21 mouse cellular contexts compared by ENCODE assay signal in the genomic region with DNA sequence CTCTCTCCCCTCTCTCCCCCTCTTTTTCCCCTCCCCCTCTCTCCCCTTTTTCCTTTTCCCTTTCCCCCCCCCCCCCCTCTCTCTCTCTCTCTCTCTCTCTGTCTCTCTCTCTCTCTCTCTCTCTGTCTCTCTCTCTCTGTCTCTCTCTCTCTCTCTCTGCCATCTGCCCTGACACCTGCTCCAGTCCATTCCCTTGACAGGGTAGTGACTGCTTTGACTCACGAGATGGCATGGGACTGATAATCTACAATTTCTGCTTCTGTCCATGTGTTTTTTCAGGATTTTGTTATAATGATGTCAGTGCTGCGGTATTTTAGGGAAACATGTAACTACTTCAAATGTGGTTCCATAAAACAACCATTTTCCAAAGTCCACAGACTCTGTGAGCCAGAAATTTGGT.
DNase-seq lines count a peak whose midpoint lies in the region; TF ChIP-seq lines count a peak whose summit lies in the region.
"Had no signal": no experiment of that assay in that cellular context is flagged by ENCODE, and none has a peak within 500 bp of the region (broad histone marks: within the 10 kb centered on the region; RNA-seq: fewer than 3 reads in every experiment).

No protein-coding gene starts in this region.

- WGBS in thymus, adult 2 months = 92% methylated on average over 2 of the region's 2 CpGs

- no peak overlapping the region for H3K4me3 ChIP-seq in C2C12 (ENCODE audit: insufficient read depth, poor library complexity, severe bottlenecking)
- no peak overlapping the region for H3K4me3 ChIP-seq in myocyte
- no peak overlapping the region for H3K4me3 ChIP-seq in thymus, adult 2 months (ENCODE audit: control insufficient read depth, insufficient read depth, low read length)

- no peak overlapping the region for H3K4me2 ChIP-seq in myocyte (ENCODE audit: low read depth)

- H3K27me3 ChIP-seq in C2C12 (ENCODE audit: control insufficient read depth, insufficient read depth, insufficient read length) = no peaks in the 10 kb centered on the region
- no peaks in the 10 kb centered on the region for H3K27me3 ChIP-seq in myocyte (ENCODE audit: control insufficient read depth, insufficient read depth, insufficient read length)
- no peaks in the 10 kb centered on the region for H3K27me3 ChIP-seq in thymus, adult 2 months (ENCODE audit: control insufficient read depth, insufficient read depth, low read length)
- H3K27me3 ChIP-seq: CH12.LX, Patski had no signal

- no peaks in the 10 kb centered on the region for H3K36me3 ChIP-seq in C2C12 (ENCODE audit: control insufficient read depth, insufficient read depth)
- no peaks in the 10 kb centered on the region for H3K36me3 ChIP-seq in myocyte (ENCODE audit: control insufficient read depth, insufficient read depth)
- H3K36me3 ChIP-seq in thymus, adult 2 months (ENCODE audit: control insufficient read depth, insufficient read depth, low read length) = no peaks in the 10 kb centered on the region
- H3K36me3 ChIP-seq: G1E had no signal

- TF ChIP-seq CTCF in C2C12 (IDR thresholded peaks at IDR 0.05; ENCODE audit: control insufficient read depth, insufficient read depth, insufficient read length) = no peak
- TF ChIP-seq CTCF in thymus, adult 2 months (IDR thresholded peaks at IDR 0.05; ENCODE audit: borderline replicate concordance, control insufficient read depth, extremely low read depth, insufficient read depth, low read length, poor library complexity) = no peak

- no peaks in the 10 kb centered on the region for H3K79me3 ChIP-seq in C2C12 (ENCODE audit: low read depth)

- TF ChIP-seq POLR2A in myocyte (IDR thresholded peaks at IDR 0.05; ENCODE audit: insufficient read length, low read depth) = no peak
- no peak for TF ChIP-seq POLR2A in thymus, adult 2 months (IDR thresholded peaks at IDR 0.05; ENCODE audit: control insufficient read depth, extremely low read depth, insufficient read depth, low read length, poor library complexity)

- H3ac ChIP-seq in C2C12 (ENCODE audit: control insufficient read depth, insufficient read length, low read depth) = no peak overlapping the region
- H3ac ChIP-seq in myocyte (ENCODE audit: control insufficient read depth, insufficient read length) = no peak overlapping the region

- no peak overlapping the region for H3K27ac ChIP-seq in thymus, adult 2 months (ENCODE audit: control insufficient read depth, insufficient read depth, low read length)

- H3K4me1 ChIP-seq in thymus, adult 2 months (replicated peaks; ENCODE audit: control insufficient read depth, insufficient read depth, low read length) = no peaks in the 10 kb centered on the region

- H3K79me2 ChIP-seq in C2C12 (ENCODE audit: control insufficient read depth, insufficient read depth) (no peaks in the 10 kb centered on the region), myocyte (ENCODE audit: control insufficient read depth, insufficient read depth) (no peaks in the 10 kb centered on the region)

- DNase-seq in NIH3T3 (ENCODE audit: low read depth) = peak; percentile 11
- no peak for DNase-seq in thymus, adult 2 months
- no peak for DNase-seq in thymus, adult 18-20 months
- no peak for DNase-seq in B cell, adult 2 months
- DNase-seq: adrenal gland, adult 2 months; adrenal gland, adult 8-10 months; adrenal gland, postnatal 10 days; adrenal gland, postnatal 14 days; adrenal gland, postnatal 25 days; adrenal gland, postnatal 36 days; cerebellum, adult 11 months; cerebellum, adult 11-12 months; cerebellum, adult 18-20 months; cerebellum, adult 2 months; cerebellum, adult 8-10 months; cerebellum, adult 9-10 months had no signal

TF ChIP-seq in C2C12, 6 proteins besides CTCF, POLR2A, EP300 and RAD21:
- TF ChIP-seq USF1 (IDR thresholded peaks at IDR 0.05; ENCODE audit: low read depth) (no peak), MYOD1 (IDR thresholded peaks at IDR 0.05; ENCODE audit: control insufficient read depth, insufficient read length, low read depth) (peak; percentile 87)

TF ChIP-seq in myocyte, 11 proteins besides CTCF, POLR2A, EP300 and RAD21:
- TF ChIP-seq REST (IDR thresholded peaks at IDR 0.05; ENCODE audit: insufficient read depth, insufficient read length) = no peak
- no peak for TF ChIP-seq MYOG (IDR thresholded peaks at IDR 0.05; ENCODE audit: control insufficient read depth in 1 of 3, insufficient read depth in 1 of 3, insufficient read length in 2 of 3, low read depth in 2 of 3)
- TF ChIP-seq USF1 (IDR thresholded peaks at IDR 0.05; ENCODE audit: low read depth) = no peak
- no peak for TF ChIP-seq E2F4 (IDR thresholded peaks at IDR 0.05; ENCODE audit: insufficient read depth)
- peak; percentile 33 to 83 (median 78) for TF ChIP-seq MYOD1 (IDR thresholded peaks at IDR 0.05; ENCODE audit: control insufficient read depth in 1 of 3, insufficient read length in 2 of 3, low read depth in 2 of 3)
- TF ChIP-seq TCF12 (IDR thresholded peaks at IDR 0.05; ENCODE audit: insufficient read depth, poor library complexity, severe bottlenecking) = peak; percentile 36
